Comparison of ENCODE assay signal across 8 mouse cellular contexts in genomic region chr5:135134534-135134933, GRCm38 (mm10). TPM values are rescaled to one million over a fixed set of nuclear protein-coding genes. Genes with fewer than 3 reads are reported as not detected.
DNase-seq lines count a peak whose midpoint lies in the region; ATAC-seq lines count a peak whose summit lies in the region.

No protein-coding gene starts in this region.

- WGBS in liver, embryonic 12.5 days (ENCODE audit: insufficient replicate concordance): 4% methylated on average over 8 of the region's 8 CpGs

- peak overlapping the region; percentile 27 for H3K4me3 ChIP-seq in liver, embryonic 12.5 days

- DNase-seq in urinary bladder, postnatal 14 days (ENCODE audit: low spot score): peak; percentile 26
- no peak for DNase-seq in urinary bladder, adult 2 months (ENCODE audit: low spot score)
- peak; percentile 40 for DNase-seq in embryo, embryonic 9.5 days (ENCODE audit: extremely low spot score)
- DNase-seq in thymus, postnatal 4 days: peak; percentile 71
- no peak for DNase-seq in left cerebral cortex, postnatal 10 days (ENCODE audit: extremely low spot score in 1 of 2, low spot score in 2 of 2)

- ATAC-seq in hematopoietic stem cell, adult 5-6 weeks (replicated peaks in 1 of 2; ENCODE audit: insufficient read depth in 1 of 2, low FRiP score in 2 of 2, low TSS enrichment in 1 of 2, low read depth in 1 of 2, poor library complexity in 2 of 2, severe bottlenecking in 2 of 2): peak; percentile 52 to 58; a peak in 3 of 4 replicates
- ATAC-seq in liver, embryonic 12.5 days: no peak
- ATAC-seq in monocyte, adult 5-6 weeks (replicated peaks; ENCODE audit: insufficient number of reproducible peaks, low FRiP score, low TSS enrichment, poor library complexity, severe bottlenecking): peak; percentile 61

- H3K9ac ChIP-seq in liver, embryonic 12.5 days: no peak overlapping the region

- H3K4me1 ChIP-seq in liver, embryonic 12.5 days: peaks cover 14% of the 10 kb centered on the region

- H3K9me3 ChIP-seq in liver, embryonic 12.5 days (replicated peaks): no peaks in the 10 kb centered on the region

- intact Hi-C loops in left cerebral cortex, postnatal 10 days (cut with DNase I): no loop called here

- peaks cover 62% of the 10 kb centered on the region for H3K27me3 ChIP-seq in liver, embryonic 12.5 days (replicated peaks)

- H3K36me3 ChIP-seq in liver, embryonic 12.5 days: no peaks in the 10 kb centered on the region

- H3K4me2 ChIP-seq in liver, embryonic 12.5 days: peak overlapping the region; percentile 65

- no peak overlapping the region for H3K27ac ChIP-seq in liver, embryonic 12.5 days

RNA-seq across cellular contexts. Expression of gene Tbl2, which starts 14.9 kb away (rescaled TPM):
- 7.2 and 9.7 TPM in 2 replicates for polyA plus RNA-seq in urinary bladder, adult 2 months (2012; rRNA removed)
- 10.6 and 23.4 TPM in 2 replicates for total RNA-seq in hematopoietic stem cell, adult 5-6 weeks (2017)
- 17.1 and 18.9 TPM in 2 replicates for polyA plus RNA-seq in liver, embryonic 12.5 days (2016; fragmentation: Nextera tagmentation; extraction: Ambion mirVana)
- 4.3 to 9.9 TPM (median 9.6 TPM) in 3 replicates for total RNA-seq in monocyte, adult 5-6 weeks (2017)
- total RNA-seq in left cerebral cortex, postnatal 10 days (2021): 10 to 100 TPM; 23.3 to 23.6 TPM

RNA-seq across cellular contexts. Expression of gene Bcl7b, which starts 33.5 kb away (rescaled TPM):
- polyA plus RNA-seq in urinary bladder, adult 2 months (2012; rRNA removed): 33.4 and 43.0 TPM in 2 replicates
- total RNA-seq in hematopoietic stem cell, adult 5-6 weeks (2017): 34.8 and 35.0 TPM in 2 replicates
- 38.2 and 44.3 TPM in 2 replicates for polyA plus RNA-seq in liver, embryonic 12.5 days (2016; fragmentation: Nextera tagmentation; extraction: Ambion mirVana)
- total RNA-seq in monocyte, adult 5-6 weeks (2017): 52.4 to 63.3 TPM (median 53.1 TPM) in 3 replicates
- total RNA-seq in left cerebral cortex, postnatal 10 days (2021): 10 to 100 TPM; 29.4 to 33.0 TPM

RNA-seq across cellular contexts. Expression of gene Mlxipl, which starts 44.8 kb away (rescaled TPM):
- polyA plus RNA-seq in urinary bladder, adult 2 months (2012; rRNA removed): 1.9 and 2.5 TPM in 2 replicates
- not detected in 2 replicates for total RNA-seq in hematopoietic stem cell, adult 5-6 weeks (2017)
- polyA plus RNA-seq in liver, embryonic 12.5 days (2016; fragmentation: Nextera tagmentation; extraction: Ambion mirVana): 11.6 and 12.2 TPM in 2 replicates
- total RNA-seq in monocyte, adult 5-6 weeks (2017): 0.57 to 4.5 TPM (median 1.1 TPM) in 3 replicates
- total RNA-seq in left cerebral cortex, postnatal 10 days (2021): 1 to 10 TPM; 3.6 to 4.0 TPM

RNA-seq across cellular contexts. Expression of gene Baz1b, which starts 52.5 kb away (rescaled TPM):
- 33.2 and 41.7 TPM in 2 replicates for polyA plus RNA-seq in urinary bladder, adult 2 months (2012; rRNA removed)
- 159 and 184 TPM in 2 replicates for total RNA-seq in hematopoietic stem cell, adult 5-6 weeks (2017)
- 35.2 and 37.6 TPM in 2 replicates for polyA plus RNA-seq in liver, embryonic 12.5 days (2016; fragmentation: Nextera tagmentation; extraction: Ambion mirVana)
- total RNA-seq in monocyte, adult 5-6 weeks (2017): 100 to 162 TPM (median 112 TPM) in 3 replicates
- total RNA-seq in left cerebral cortex, postnatal 10 days (2021): 10 to 100 TPM; 44.6 to 45.7 TPM

RNA-seq across cellular contexts. Expression of gene Vps37d, which starts 56.5 kb away (rescaled TPM):
- polyA plus RNA-seq in urinary bladder, adult 2 months (2012; rRNA removed): 4.0 and 4.4 TPM in 2 replicates
- total RNA-seq in hematopoietic stem cell, adult 5-6 weeks (2017): 0.50 and 1.6 TPM in 2 replicates
- 1.2 and 1.3 TPM in 2 replicates for polyA plus RNA-seq in liver, embryonic 12.5 days (2016; fragmentation: Nextera tagmentation; extraction: Ambion mirVana)
- total RNA-seq in monocyte, adult 5-6 weeks (2017): 0.43 TPM in 1 of 3 replicates, not detected in the others
- total RNA-seq in left cerebral cortex, postnatal 10 days (2021): 10 to 100 TPM; 28.9 to 32.7 TPM

Comparison
In these comparisons a context has a peak if more than half of its experiments do, and no peak if none do; other contexts are left out.
1. DNase-seq: peak in urinary bladder, postnatal 14 days (single experiment), embryo, embryonic 9.5 days (single experiment) and thymus, postnatal 4 days (single experiment); none in urinary bladder, adult 2 months (single experiment) and left cerebral cortex, postnatal 10 days (0 of 2).